Mouse (Mus musculus) intestine, embryonic 15.5 days (tissue): ENCODE data around the gene Nt5c2. TPM values are rescaled to one million over a fixed set of nuclear protein-coding genes. Genes with fewer than 3 reads are reported as not detected.
A peak's percentile ranks its signal among the peaks of the same experiment; 100 is the strongest.

ENCODE experiments used
- ATAC-seq: fragments of 200-750 bp; cut with Nextera tagmentation; 2 replicates; pipeline ENCODE4 v1.8.0; 2017; ENCODE audit warnings: moderate TSS enrichment, moderate library complexity
- H3K27ac ChIP-seq: fragments of 300-500 bp; sonication (generic); 2 replicates; pipeline ENCODE4 v1.5.1; 2015; ENCODE audit warnings: mild to moderate bottlenecking, inconsistent platforms
- H3K27me3 ChIP-seq: fragments of 300-500 bp; sonication (generic); replicated peaks from 2 replicates; pipeline ENCODE4 v1.6.1; 2015; ENCODE audit warnings: inconsistent platforms
- H3K36me3 ChIP-seq: fragments of 300-500 bp; sonication (generic); 2 replicates; pipeline ENCODE4 v1.6.1; 2015; ENCODE audit warnings: inconsistent platforms
- H3K4me1 ChIP-seq: fragments of 300-500 bp; sonication (generic); replicated peaks from 2 replicates; pipeline ENCODE4 v1.6.1; 2015; ENCODE audit warnings: inconsistent platforms
- H3K4me2 ChIP-seq: fragments of 300-500 bp; sonication (generic); replicated peaks from 2 replicates; pipeline ENCODE4 v1.6.1; 2015; ENCODE audit warnings: mild to moderate bottlenecking, inconsistent platforms
- H3K4me3 ChIP-seq: fragments of 300-500 bp; sonication (generic); replicated peaks from 2 replicates; pipeline ENCODE4 v1.5.1; 2015; ENCODE audit warnings: inconsistent platforms
- H3K9ac ChIP-seq: fragments of 300-500 bp; sonication (generic); 2 replicates; pipeline ENCODE4 v1.6.1; 2015; ENCODE audit warnings: inconsistent platforms
- H3K9me3 ChIP-seq: fragments of 300-500 bp; sonication (generic); 2 replicates; pipeline ENCODE4 v1.6.1; 2016; ENCODE audit warnings: inconsistent platforms
- WGBS: fragments of 180-500 bp; shearing (Covaris S2); methylation state at CpG from one replicate; pipeline ENCODE4 v1.1.7; 2015; 5-methylcytosine and 5-hydroxymethylcytosine counted together
- polyA plus RNA-seq: library from polyadenylated mRNA; unstranded; fragments of >200 nt; fragmentation: Nextera tagmentation; extraction: Ambion mirVana; gene quantifications from 2 replicates; pipeline ENCODE4 v1.2.1, GENCODE M21; 2015

The Nt5c2 gene
- polyA plus RNA-seq, 1 experiment from 2014 or later: 49.1 TPM

DNA sequence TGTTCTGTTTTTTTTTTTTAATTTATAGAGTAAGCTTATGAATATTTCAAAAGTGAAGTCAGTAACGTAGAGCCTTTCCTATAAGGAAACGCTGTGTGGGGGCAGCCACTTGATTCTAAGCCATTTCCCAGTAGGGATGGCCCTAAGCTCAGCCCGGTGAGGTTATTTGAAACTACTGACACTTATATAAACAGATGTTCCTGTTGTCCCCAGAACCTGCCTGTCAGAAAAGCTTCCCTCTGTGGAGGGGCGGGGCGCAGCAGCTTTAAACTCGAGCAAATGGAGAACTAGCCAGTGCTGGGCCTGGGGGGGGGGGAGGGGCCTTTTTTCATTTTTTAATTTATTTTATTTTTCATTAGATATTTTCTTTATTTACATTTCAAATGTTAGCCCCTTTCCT is 150.9 kb downstream of the Nt5c2 start:
- Histone ChIP-seq H3K9me3 (no peaks in the 10 kb centered on the region), H3K27ac (no peak overlapping the region), H3K4me2 (no peak overlapping the region), H3K4me1 (0 out of 2 replicates have a peak, but pooled peaks cover 7% of the 10 kb centered on the region), H3K9ac (no peak overlapping the region), H3K27me3 (no peaks in the 10 kb centered on the region), H3K36me3 (no peaks in the 10 kb centered on the region), H3K4me3 (no peak overlapping the region)
- no peak for ATAC-seq
- WGBS: 34% methylated on average over 6 of the region's 6 CpGs

- 0 out of 2 replicates have a peak, but pooled peaks cover 7% of the 10 kb centered on the region for H3K4me1 ChIP-seq
- H3K4me2 ChIP-seq: no peak overlapping the region
- H3K4me3 ChIP-seq: no peak overlapping the region
- WGBS: 74% methylated on average over 17 of the region's 17 CpGs
- no peak overlapping the region for H3K9ac ChIP-seq
- no peaks in the 10 kb centered on the region for H3K27me3 ChIP-seq
- H3K36me3 ChIP-seq: no peaks in the 10 kb centered on the region
- no peaks in the 10 kb centered on the region for H3K9me3 ChIP-seq
- no peak for ATAC-seq
- H3K27ac ChIP-seq: no peak overlapping the region
Observed at GRCm38 (mm10) chr19:46863236-46863927, 151.6 kb downstream of the Nt5c2 start.

DNA sequence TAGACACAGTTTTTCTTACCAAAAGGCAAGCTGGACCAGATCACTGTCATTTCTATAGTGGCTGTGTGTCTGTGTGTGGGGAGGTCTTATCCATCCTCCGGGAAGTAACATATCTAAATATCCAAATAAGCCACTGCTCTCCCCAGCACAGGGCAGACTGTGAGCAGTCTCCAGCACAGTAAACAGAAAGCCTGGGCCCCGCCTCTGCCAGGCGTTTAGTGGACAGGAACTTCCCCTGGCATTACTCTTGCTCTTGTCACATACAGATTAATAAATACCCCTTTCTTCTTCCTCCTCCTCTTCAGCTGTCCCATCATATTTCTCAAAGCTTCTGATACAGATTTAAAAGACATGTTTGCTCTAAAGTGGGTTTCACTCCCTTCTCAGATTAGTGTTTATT is 152.4 kb downstream of the Nt5c2 start:
- Histone ChIP-seq H3K36me3 (no peaks in the 10 kb centered on the region), H3K4me1 (0 out of 2 replicates have a peak, but pooled peaks cover 7% of the 10 kb centered on the region), H3K27me3 (no peaks in the 10 kb centered on the region), H3K4me2 (no peak overlapping the region), H3K27ac (no peak overlapping the region), H3K9me3 (no peaks in the 10 kb centered on the region), H3K9ac (no peak overlapping the region), H3K4me3 (no peak overlapping the region)
- ATAC-seq: no peak
- 9% methylated on average over 3 of the region's 3 CpGs for WGBS

- Histone ChIP-seq H3K4me1 (0 out of 2 replicates have a peak, but pooled peaks cover 8% of the 10 kb centered on the region), H3K9ac (no peak overlapping the region), H3K4me3 (no peak overlapping the region), H3K4me2 (no peak overlapping the region), H3K9me3 (no peaks in the 10 kb centered on the region), H3K27me3 (no peaks in the 10 kb centered on the region), H3K27ac (no peak overlapping the region), H3K36me3 (no peaks in the 10 kb centered on the region)
- no peak for ATAC-seq
- 89% methylated on average over 7 of the region's 7 CpGs for WGBS
Observed at GRCm38 (mm10) chr19:46858200-46858599, 156.8 kb downstream of the Nt5c2 start.

DNA sequence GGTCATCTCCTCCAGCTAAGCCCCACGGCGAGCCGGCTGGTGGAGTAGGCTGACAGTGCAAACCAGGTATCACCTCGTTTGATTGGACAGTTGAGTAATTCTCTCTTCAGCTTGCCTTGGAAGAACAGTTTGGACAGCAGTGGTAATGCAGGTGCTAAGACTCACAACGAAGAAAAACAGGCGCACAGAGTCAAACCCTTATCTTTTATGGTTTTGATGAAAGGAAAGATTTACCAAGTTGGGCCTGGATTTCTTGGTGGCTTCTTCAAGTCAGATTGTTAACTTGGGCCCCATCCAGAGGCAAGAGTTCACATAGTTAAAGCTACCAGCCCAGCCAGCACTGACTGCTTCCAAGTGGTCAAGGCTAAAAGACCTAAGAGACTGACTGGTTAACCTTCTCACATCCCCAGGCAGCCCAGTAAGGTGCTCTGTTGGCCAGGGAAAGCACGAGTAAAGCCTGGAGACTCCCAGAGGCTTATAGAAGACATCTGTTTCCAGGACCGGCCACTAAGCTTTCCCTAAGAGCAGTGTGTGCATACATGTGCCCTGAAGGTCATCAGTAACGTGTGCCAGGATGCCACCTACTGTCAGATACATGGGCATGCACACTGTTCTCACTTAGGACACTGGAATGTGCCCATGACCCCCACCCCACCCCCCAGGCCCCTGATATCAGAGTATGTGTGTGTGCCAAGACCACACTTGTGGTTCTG is 157.5 kb downstream of the Nt5c2 start:
- Histone ChIP-seq H3K36me3 (no peaks in the 10 kb centered on the region), H3K4me2 (no peak overlapping the region), H3K4me1 (0 out of 2 replicates have a peak, but pooled peaks cover 6% of the 10 kb centered on the region), H3K27me3 (no peaks in the 10 kb centered on the region), H3K9ac (no peak overlapping the region), H3K27ac (no peak overlapping the region), H3K9me3 (no peaks in the 10 kb centered on the region), H3K4me3 (no peak overlapping the region)
- 52% methylated on average over 9 of the region's 9 CpGs for whole genome bisulfite sequencing
- ATAC-seq: 0 out of 2 replicates have a peak, but pooled peaks have one; percentile 34

DNA sequence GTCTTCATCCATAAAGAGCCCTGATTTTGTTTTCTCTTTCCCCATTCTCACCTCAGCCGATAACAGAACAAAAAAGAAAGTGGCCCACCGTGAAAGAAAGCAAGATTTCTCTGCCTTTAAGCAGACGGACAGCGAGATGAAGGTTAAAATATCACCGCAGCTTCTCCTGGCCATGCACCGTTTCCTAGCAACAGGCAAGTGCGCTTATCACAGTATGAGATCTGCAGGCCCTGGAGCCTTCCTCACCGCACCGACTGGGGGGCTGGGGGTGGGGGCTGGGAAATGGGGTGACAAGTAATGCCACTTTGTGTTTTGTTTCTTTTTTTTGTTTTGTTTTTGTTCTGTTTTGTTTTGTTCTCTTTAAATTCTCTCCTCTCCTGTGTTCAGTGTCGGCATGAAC is 158.2 kb downstream of the Nt5c2 start:
- H3K36me3 ChIP-seq: no peaks in the 10 kb centered on the region
- no peak for ATAC-seq
- H3K9me3 ChIP-seq: no peaks in the 10 kb centered on the region
- 0 out of 2 replicates have a peak, but pooled peaks cover 2% of the 10 kb centered on the region for H3K4me1 ChIP-seq
- H3K4me2 ChIP-seq: no peak overlapping the region
- H3K9ac ChIP-seq: no peak overlapping the region
- no peak overlapping the region for H3K27ac ChIP-seq
- no peaks in the 10 kb centered on the region for H3K27me3 ChIP-seq
- 29% methylated on average over 10 of the region's 10 CpGs for WGBS
- H3K4me3 ChIP-seq: no peak overlapping the region

DNA sequence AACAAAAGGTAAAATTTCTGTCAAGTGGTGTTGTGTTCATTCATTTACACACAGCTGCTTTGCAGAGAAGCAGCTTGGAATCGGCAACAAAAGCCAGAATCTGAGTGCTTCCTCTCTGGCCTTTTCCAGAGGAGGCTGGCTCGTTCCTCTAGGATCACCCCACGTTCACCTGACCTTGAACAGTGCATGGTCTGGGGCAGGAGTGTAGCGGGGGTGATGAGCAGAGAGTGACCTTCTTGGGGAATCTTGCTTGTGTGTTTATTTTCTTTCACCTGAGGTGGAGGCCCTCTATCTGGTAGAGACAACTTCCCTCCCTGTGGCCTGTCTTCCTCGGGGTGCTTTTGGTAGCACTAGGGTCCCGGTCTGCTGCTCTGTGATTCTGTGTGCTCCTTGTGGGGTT is 158.7 kb downstream of the Nt5c2 start:
- Histone ChIP-seq H3K36me3 (no peaks in the 10 kb centered on the region), H3K4me2 (no peak overlapping the region), H3K27me3 (no peaks in the 10 kb centered on the region), H3K27ac (no peak overlapping the region), H3K4me1 (0 out of 2 replicates have a peak, but pooled peaks cover 2% of the 10 kb centered on the region), H3K4me3 (no peak overlapping the region), H3K9ac (no peak overlapping the region), H3K9me3 (no peaks in the 10 kb centered on the region)
- WGBS: 38% methylated on average over 6 of the region's 6 CpGs
- ATAC-seq: no peak

DNA sequence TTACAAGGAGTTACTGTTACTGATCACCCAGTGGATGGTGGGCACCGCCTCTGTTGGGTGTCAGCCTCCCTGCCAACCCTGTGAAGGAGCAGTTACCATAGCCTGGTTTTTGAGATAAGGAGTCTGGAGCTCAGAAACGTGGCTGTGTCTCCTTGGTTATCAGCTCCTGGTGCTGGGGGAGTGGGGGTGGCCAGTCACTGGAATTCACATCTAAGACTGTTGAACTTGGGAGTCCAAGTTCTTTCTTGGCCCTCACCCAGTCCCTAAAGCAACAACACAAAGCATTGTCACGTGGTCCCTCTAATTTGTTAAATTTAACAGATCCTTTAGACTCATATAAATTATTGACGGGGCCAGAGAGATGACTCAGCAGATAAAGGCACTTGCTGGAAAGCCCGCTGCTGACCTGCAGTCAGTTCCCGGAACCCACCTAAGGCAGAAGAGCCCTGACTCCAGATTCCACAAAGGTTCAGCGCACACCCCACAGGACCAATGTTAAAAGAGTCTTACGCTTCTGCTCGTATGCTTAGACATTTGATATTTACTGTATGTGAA is 165.4 kb downstream of the Nt5c2 start:
- 49% methylated on average over 9 of the region's 9 CpGs for WGBS
- no peaks in the 10 kb centered on the region for H3K9me3 ChIP-seq
- no peaks in the 10 kb centered on the region for H3K27me3 ChIP-seq
- peak; percentile 80; the same call in 1 of the 2 replicates for ATAC-seq
- H3K36me3 ChIP-seq: no peaks in the 10 kb centered on the region
- H3K4me3 ChIP-seq: no peak overlapping the region
- H3K27ac ChIP-seq: no peak overlapping the region
- H3K9ac ChIP-seq: no peak overlapping the region
- no peak overlapping the region for H3K4me2 ChIP-seq
- no peaks in the 10 kb centered on the region for H3K4me1 ChIP-seq

DNA sequence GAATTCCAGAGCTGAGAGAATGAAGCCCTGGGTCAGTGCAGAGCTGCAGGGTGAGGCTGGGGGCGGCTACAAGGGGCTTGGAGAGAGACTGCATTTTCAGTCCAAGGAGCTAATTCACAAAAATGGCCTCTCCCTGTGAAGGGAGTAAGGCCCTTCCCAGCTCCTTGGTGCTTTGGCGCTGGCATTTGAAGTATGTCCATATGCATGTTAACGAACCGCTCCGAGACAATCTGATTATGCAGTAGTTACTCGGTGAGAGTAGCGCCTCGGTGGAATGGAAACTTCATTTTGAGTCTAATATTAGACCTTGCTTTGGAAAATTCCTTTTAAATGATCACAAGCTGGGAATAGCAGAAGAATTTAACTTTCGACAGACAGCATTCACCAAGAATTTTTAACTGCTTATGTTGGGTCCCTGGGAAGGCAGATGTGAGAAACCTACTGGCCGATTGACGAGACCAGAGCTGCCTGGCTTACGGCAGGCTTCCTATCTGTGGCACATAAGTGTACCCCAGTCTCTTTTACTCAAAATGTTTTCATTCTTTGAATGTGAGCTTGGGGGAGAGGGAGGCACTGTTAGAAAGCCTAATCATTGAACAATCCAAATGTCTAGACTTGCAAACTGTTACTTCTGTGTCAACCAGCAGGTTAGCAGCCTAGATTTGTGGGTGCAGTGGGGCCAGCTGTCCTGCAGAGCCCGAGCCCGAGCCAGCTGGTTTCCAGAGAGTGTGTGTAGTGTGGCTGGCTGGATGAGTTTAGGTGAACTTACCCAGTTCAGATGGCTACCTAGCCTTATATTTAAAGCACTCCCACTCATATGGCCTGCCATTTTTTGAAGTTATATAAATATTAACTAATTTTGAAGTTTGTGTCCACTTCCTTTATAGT is 166.3 kb downstream of the Nt5c2 start:
- no peak for ATAC-seq
- no peak overlapping the region for H3K27ac ChIP-seq
- 69% methylated on average over 14 of the region's 14 CpGs for WGBS

GRCm38 (mm10) chr19:46846459-46846858 is 168.5 kb downstream of the Nt5c2 start:
- Histone ChIP-seq H3K4me2 (no peak overlapping the region), H3K36me3 (no peaks in the 10 kb centered on the region), H3K4me1 (no peaks in the 10 kb centered on the region), H3K4me3 (no peak overlapping the region), H3K9ac (no peak overlapping the region), H3K27me3 (no peaks in the 10 kb centered on the region), H3K27ac (no peak overlapping the region), H3K9me3 (no peaks in the 10 kb centered on the region)
- no peak for ATAC-seq
- 81% methylated on average over 5 of the region's 5 CpGs for WGBS

More for the DNA sequence above, 166.3 kb downstream of the Nt5c2 start:
- H3K4me2 ChIP-seq: no peak overlapping the region
- no peaks in the 10 kb centered on the region for H3K36me3 ChIP-seq
- H3K4me1 ChIP-seq: no peaks in the 10 kb centered on the region
- no peak overlapping the region for H3K4me3 ChIP-seq
- no peaks in the 10 kb centered on the region for H3K9me3 ChIP-seq
- no peaks in the 10 kb centered on the region for H3K27me3 ChIP-seq
- no peak overlapping the region for H3K9ac ChIP-seq

GRCm38 (mm10) chr19:46846056-46846455 is 168.9 kb downstream of the Nt5c2 start:
- H3K4me3 ChIP-seq: no peak overlapping the region
- H3K4me2 ChIP-seq: no peak overlapping the region
- H3K27ac ChIP-seq: no peak overlapping the region
- no peak overlapping the region for H3K9ac ChIP-seq
- no peaks in the 10 kb centered on the region for H3K9me3 ChIP-seq
- H3K36me3 ChIP-seq: no peaks in the 10 kb centered on the region
- ATAC-seq: no peak
- 81% methylated on average over 7 of the region's 7 CpGs for WGBS
- H3K4me1 ChIP-seq: no peaks in the 10 kb centered on the region
- H3K27me3 ChIP-seq: no peaks in the 10 kb centered on the region

GRCm38 (mm10) chr19:46843030-46843429 is 171.9 kb downstream of the Nt5c2 start:
- Histone ChIP-seq H3K27me3 (no peaks in the 10 kb centered on the region), H3K4me3 (no peak overlapping the region), H3K9me3 (no peaks in the 10 kb centered on the region), H3K27ac (no peak overlapping the region), H3K9ac (no peak overlapping the region), H3K4me2 (no peak overlapping the region), H3K36me3 (no peaks in the 10 kb centered on the region), H3K4me1 (no peaks in the 10 kb centered on the region)
- whole genome bisulfite sequencing: 40% methylated on average over 2 of the region's 2 CpGs
- no peak for ATAC-seq
